Mouse (Mus musculus) lung, postnatal 0 days (tissue): Measurements from ENCODE around the gene Ptpn1.

Experiments
- CTCF ChIP-seq: IDR thresholded peaks from 2 replicates; pipeline ENCODE4 v1.5.1; 2016; ENCODE audit warnings: antibody characterized with exemption, mild to moderate bottlenecking
- EP300 ChIP-seq: IDR thresholded peaks from 2 replicates; pipeline ENCODE4 v1.6.1; 2016; ENCODE audit warnings: antibody characterized with exemption, mild to moderate bottlenecking, control low read depth

- no peak for TF ChIP-seq EP300
- no peak for TF ChIP-seq CTCF
Observed at GRCm38 (mm10) chr2:167897896-167898295, 34.0 kb upstream of the Ptpn1 start.
